Mouse (Mus musculus) fibroblast of lung, adult 2 months (primary cell): ENCODE results near the gene Gm49673.
"Not testable (repeated sequence)": the region's sequence is repeated elsewhere in the genome, so short reads cannot be mapped to it uniquely, and the experiment has no call there.

Source experiments
- DNase-seq: peaks from one replicate; pipeline ENCODE4 v3.0.0-alpha.2; 2011; ENCODE audit warnings: low read depth

The Gm49673 gene

GRCm38 (mm10) chr17:8039916-8040635, 107.5 kb downstream of the Gm49673 start:
- DNase-seq = not testable (repeated sequence)

- not testable (repeated sequence) for DNase-seq
Observed at GRCm38 (mm10) chr17:8036976-8037375, 110.6 kb downstream of the Gm49673 start.
